Mouse (Mus musculus) frontal cortex, postnatal 14 days (tissue): Measurements from ENCODE around the gene Rcan1.
A peak's percentile ranks its signal among the peaks of the same experiment; 100 is the strongest.

Source experiments
- DNase-seq, 2 experiments: peaks; one replicate each; pipeline ENCODE4 v3.0.0; 2022; ENCODE audit warnings: low spot score in 2 of 2

The Rcan1 gene

GRCm38 (mm10) chr16:92401206-92401605 lies 69.5 kb downstream of the Rcan1 start:
- no peak for DNase-seq

- peak; percentile 70 to 77 for DNase-seq
Measured at GRCm38 (mm10) chr16:92399490-92400458, 70.9 kb downstream of the Rcan1 start.

DNA sequence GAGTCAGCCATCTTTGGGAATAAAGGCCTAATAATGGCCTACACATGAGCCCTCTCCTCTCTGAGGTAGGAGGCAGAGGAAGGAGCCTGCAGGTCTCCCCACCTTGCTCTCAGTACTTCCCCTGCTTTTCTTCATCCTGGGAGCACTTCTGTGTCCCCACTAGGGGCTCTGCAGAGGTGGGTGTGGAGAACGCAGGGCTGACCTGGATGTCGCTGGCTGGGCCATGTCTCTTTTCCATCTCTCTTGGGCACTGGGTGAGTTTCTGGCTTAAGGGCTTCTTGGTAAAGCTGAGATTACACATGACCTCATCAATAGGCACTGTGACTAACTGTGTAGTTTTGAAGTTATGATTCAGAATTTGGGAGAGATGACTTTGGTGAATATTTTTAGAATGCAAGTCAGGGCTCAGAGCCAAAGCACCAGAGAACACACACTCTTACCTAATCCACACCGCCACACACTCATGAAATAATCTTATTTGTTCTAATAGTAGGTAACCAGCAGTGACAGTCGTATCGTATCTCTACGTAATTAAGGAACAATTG lies 72.0 kb downstream of the Rcan1 start:
- DNase-seq, result no peak

- no peak for DNase-seq
Measured at GRCm38 (mm10) chr16:92397745-92398573, 72.7 kb downstream of the Rcan1 start.

DNA sequence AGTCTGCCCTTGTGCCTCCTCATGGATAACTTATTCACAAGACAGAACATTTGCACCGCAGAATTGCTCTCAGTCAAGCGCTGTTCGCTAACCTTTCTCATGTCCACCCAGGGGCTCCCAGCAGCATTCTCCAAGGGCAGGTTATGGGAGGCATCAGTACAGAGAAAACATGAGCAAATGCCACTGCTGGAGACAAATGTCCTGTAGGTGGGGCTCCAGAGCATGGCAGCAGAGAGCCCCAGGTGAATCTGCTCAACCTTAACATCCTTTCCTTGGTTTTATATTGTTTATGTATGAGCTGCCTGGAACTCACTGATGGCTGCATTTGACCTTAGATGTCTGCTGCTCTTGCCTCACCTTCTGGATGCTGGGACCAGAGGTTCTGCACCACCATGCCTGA lies 76.9 kb downstream of the Rcan1 start:
- DNase-seq, result no peak

GRCm38 (mm10) chr16:92387692-92388091 lies 83.0 kb downstream of the Rcan1 start:
- no peak for DNase-seq

GRCm38 (mm10) chr16:92385062-92385461 lies 85.6 kb downstream of the Rcan1 start:
- DNase-seq, result peak in 1 of 2 experiments; percentile 43

DNA sequence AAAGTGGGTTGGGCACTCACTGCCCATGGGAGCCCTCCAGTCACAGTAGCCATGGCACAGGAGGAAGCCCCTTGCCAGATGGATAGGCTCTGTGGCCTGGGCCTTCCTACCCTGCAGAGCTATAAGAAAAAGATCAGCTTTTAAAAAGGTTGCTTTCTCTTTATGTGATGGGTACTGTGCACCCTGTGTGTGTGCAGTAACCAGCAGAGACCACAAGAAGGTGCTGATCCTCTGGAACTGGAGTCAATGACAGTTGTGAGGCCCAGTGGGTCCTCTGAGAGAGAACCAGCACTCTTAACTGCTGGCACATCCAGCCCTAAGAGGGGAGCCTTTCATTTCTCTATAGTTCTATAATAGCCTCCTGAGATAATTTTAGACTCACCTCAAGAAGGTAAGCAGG lies 87.3 kb downstream of the Rcan1 start:
- no peak for DNase-seq

GRCm38 (mm10) chr16:92382508-92382907 lies 88.2 kb downstream of the Rcan1 start:
- DNase-seq, result peak; percentile 59 to 61

DNA sequence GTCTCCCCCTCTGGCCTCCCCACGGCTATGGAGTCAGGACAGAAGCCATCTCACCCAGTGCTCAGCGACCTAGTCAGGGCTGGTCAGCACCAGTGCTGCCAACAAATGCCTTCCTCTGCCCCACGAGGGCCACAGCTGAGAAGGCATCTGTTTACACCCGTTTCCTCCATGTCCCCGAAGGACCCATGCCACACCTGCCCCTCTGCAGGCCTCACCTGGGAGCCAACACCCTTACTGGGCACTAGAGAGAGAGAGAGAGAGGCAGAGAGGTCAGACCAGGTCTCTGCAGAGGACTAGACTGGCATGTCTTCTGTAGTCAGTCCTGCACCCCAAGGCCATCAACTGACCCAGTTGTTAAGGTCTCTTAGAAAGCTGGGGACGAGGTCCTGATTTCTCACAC lies 89.6 kb downstream of the Rcan1 start:
- DNase-seq, result no peak

GRCm38 (mm10) chr16:92376976-92377375 lies 93.7 kb downstream of the Rcan1 start:
- no peak for DNase-seq

DNA sequence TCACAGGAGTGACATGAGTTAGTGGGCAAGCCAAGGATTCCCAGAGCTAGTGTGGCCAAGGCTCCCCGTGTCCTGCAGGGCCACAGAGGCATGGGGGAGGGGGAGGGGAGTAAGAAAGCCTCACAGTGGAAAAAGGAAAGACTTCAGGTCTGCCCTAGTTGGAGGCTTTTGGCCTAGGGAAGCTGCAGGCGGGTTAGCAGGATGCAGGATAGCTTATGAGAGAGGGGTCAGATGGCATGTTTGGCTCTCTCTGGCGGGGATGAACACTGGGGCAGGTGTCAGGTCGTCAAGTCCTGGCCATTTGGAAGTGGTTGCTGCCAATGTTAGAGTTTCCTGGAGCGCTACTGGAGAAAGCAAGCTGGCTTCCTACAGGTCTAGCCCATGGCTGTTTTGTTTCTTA lies 99.0 kb downstream of the Rcan1 start:
- DNase-seq, result no peak

- DNase-seq, result no peak
Measured at GRCm38 (mm10) chr16:92369260-92369659, 101.4 kb downstream of the Rcan1 start.

- DNase-seq, result no peak
Measured at GRCm38 (mm10) chr16:92365477-92365876, 105.2 kb downstream of the Rcan1 start.

GRCm38 (mm10) chr16:92360711-92361110 lies 110.0 kb downstream of the Rcan1 start:
- no peak for DNase-seq

- DNase-seq, result no peak
Measured at GRCm38 (mm10) chr16:92359229-92359628, 111.4 kb downstream of the Rcan1 start, which contains the start of gene Kcne1. Gene Kcne1 (minus strand): TSS chr16:92359468.

DNA sequence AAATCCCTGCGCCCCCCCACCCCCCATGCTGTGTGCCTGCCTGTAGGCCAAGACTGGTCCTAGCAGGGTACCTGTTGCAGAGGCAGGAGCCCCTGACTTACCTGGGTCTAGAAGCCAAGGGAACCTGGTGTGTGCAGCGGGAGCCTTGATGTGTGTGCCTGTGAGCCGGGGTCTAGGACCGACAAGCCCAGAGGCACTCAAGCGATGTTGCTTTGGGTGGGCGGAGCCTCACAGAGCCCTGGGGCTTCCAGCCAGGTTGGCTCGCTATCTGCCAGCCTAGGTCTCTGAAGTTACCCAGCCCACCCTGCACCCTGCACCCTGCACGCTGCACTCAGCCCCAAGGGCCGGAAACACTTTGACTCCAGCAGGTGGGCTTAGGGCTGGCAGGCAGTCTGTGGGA lies 111.9 kb downstream of the Rcan1 start:
- no peak for DNase-seq

GRCm38 (mm10) chr16:92357566-92357965 lies 113.1 kb downstream of the Rcan1 start:
- no peak for DNase-seq

DNA sequence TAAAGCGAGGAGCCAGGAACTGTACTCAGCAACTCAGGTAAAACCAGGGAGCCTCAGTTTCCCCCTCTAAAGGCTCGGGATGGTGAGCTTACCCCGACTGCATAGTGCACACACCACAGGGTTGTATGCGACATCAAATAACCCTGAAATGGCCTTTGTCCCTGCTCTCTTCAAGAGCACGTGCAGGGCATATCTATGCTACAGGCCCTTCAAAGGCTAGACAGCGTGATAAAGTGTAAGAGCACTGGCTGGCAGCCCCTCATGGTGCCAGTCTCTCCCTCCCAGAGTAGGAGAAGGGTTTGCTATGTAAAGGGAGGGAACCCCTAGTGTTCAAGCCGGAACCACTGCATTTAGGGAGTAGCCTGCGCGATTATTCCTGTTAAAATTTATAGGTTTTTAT lies 113.6 kb downstream of the Rcan1 start:
- DNase-seq, result no peak

DNA sequence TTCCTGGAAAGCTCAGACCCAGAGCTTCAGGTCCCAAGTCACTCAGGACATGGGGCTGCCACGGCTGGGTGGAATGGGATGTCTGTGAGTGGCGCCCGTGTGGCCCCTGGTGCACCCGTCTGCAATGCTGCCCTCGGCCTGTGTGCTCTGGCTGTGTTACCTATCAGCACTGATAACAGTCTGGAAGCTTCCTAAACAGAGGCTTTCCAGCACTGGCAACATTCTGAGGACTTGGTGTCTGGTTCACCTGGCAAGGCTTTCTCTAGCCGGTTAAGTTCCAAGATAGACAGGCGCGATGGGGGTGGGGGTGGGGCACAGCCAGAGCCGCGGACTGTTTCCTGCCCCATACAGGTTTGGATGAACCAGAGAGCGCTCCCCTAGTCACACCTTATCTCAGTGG lies 114.7 kb downstream of the Rcan1 start:
- no peak for DNase-seq

GRCm38 (mm10) chr16:92355366-92355765 lies 115.3 kb downstream of the Rcan1 start:
- no peak for DNase-seq

DNA sequence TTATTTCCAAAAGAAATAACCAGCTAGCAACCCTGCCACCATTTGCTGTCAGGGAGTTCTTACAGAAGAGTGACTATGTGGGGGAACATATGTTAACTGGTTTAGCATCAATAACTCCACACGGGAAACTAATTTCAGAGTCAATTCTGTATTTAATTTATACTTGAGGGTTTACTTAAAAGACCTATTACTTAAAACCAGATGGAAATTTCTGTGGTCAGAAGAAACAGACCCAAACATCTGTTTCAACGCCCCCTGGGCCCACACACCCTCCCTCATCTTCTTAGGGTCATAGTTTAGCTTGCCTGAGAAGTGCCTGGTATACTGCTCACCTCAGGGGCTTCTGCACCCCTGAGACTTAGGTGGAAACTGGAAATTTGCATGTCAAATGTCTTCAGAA lies 116.8 kb downstream of the Rcan1 start:
- DNase-seq, result no peak
